Mouse (Mus musculus) lung, embryonic 15.5 days (tissue): ENCODE data around the gene Crat. TPM values are rescaled to one million over a fixed set of nuclear protein-coding genes. Genes with fewer than 3 reads are reported as not detected.

Source experiments
- ATAC-seq: fragments of 200-750 bp; cut with Nextera tagmentation; 2 replicates; pipeline ENCODE4 v1.8.0; 2017; ENCODE audit warnings: moderate number of reproducible peaks, borderline replicate concordance; ENCODE audit not compliant: low FRiP score, low TSS enrichment; ENCODE audit errors: extremely low read depth
- H3K27ac ChIP-seq: fragments of 300-500 bp; sonication (generic); 2 replicates; pipeline ENCODE4 v1.5.1; 2015; ENCODE audit warnings: moderate library complexity, mild to moderate bottlenecking, inconsistent platforms
- H3K27me3 ChIP-seq: fragments of 300-500 bp; sonication (generic); 2 replicates; pipeline ENCODE4 v1.6.1; 2015; ENCODE audit warnings: inconsistent platforms
- H3K36me3 ChIP-seq: fragments of 300-500 bp; sonication (generic); 2 replicates; pipeline ENCODE4 v1.6.1; 2015; ENCODE audit warnings: inconsistent platforms
- H3K4me1 ChIP-seq: fragments of 300-500 bp; sonication (generic); 2 replicates; pipeline ENCODE4 v1.6.1; 2015; ENCODE audit warnings: inconsistent platforms
- H3K4me2 ChIP-seq: fragments of 300-500 bp; sonication (generic); 2 replicates; pipeline ENCODE4 v1.6.1; 2015; ENCODE audit warnings: inconsistent platforms, mild to moderate bottlenecking, moderate library complexity
- H3K4me3 ChIP-seq: fragments of 300-500 bp; sonication (generic); 2 replicates; pipeline ENCODE4 v1.5.1; 2015; ENCODE audit warnings: mild to moderate bottlenecking, inconsistent platforms
- H3K9ac ChIP-seq: fragments of 300-500 bp; sonication (generic); 2 replicates; pipeline ENCODE4 v1.6.1; 2015; ENCODE audit warnings: inconsistent platforms
- H3K9me3 ChIP-seq: fragments of 300-500 bp; sonication (generic); 2 replicates; pipeline ENCODE4 v1.6.1; 2016; ENCODE audit warnings: inconsistent platforms
- WGBS: fragments of 180-500 bp; shearing (Covaris S2); methylation state at CpG from one replicate; pipeline ENCODE4 v1.1.7; 2015; 5-methylcytosine and 5-hydroxymethylcytosine counted together
- polyA plus RNA-seq: library from polyadenylated mRNA; unstranded; fragments of >200 nt; fragmentation: Nextera tagmentation; extraction: Ambion mirVana; gene quantifications from 2 replicates; pipeline ENCODE4 v1.2.1, GENCODE M21; 2015

Gene Crat
- polyA plus RNA-seq, result 32.0 and 34.1 TPM in 2 replicates

GRCm38 (mm10) chr2:30415157-30415935 lies at the start of gene Crat:
Crat (minus strand) TSS chr2:30415813.
- Histone ChIP-seq H3K4me3 (peak within 1 kb of the TSS; percentile 87), H3K4me2 (peak within 1 kb of the TSS; percentile 82), H3K36me3 (peaks cover 4% of the 10 kb centered on the region; the same call in 1 of the 2 replicates), H3K9ac (peak within 1 kb of the TSS; percentile 95), H3K27ac (peak within 1 kb of the TSS; percentile 98), H3K4me1 (peaks cover 40% of the 10 kb centered on the region), H3K27me3 (no peaks in the 10 kb centered on the region), H3K9me3 (no peaks in the 10 kb centered on the region)
- peak; percentile 93 for ATAC-seq
- WGBS, result 1% methylated on average over 58 of the region's 58 CpGs

- Histone ChIP-seq H3K4me3 (peak overlapping the region; percentile 36), H3K27ac (peak overlapping the region; percentile 95), H3K36me3 (no peaks in the 10 kb centered on the region), H3K27me3 (no peaks in the 10 kb centered on the region), H3K9me3 (no peaks in the 10 kb centered on the region), H3K9ac (peak overlapping the region; percentile 30; the same call in 1 of the 2 replicates), H3K4me2 (peak overlapping the region; percentile 65), H3K4me1 (peaks cover 40% of the 10 kb centered on the region)
- 33% methylated on average over 5 of the region's 5 CpGs for WGBS
- no peak for ATAC-seq
These were observed 48.8 kb upstream of the Crat start for GRCm38 (mm10) chr2:30464411-30464810.

- ATAC-seq, result peak; percentile 87
- Histone ChIP-seq H3K27ac (peak overlapping the region; percentile 95), H3K9me3 (no peaks in the 10 kb centered on the region), H3K36me3 (no peaks in the 10 kb centered on the region), H3K4me2 (peak overlapping the region; percentile 65), H3K4me3 (peak overlapping the region; percentile 36), H3K27me3 (no peaks in the 10 kb centered on the region), H3K9ac (peak overlapping the region; percentile 30; the same call in 1 of the 2 replicates), H3K4me1 (peaks cover 40% of the 10 kb centered on the region)
- WGBS, result 2% methylated on average over 9 of the region's 9 CpGs
These were observed 48.3 kb upstream of the Crat start for GRCm38 (mm10) chr2:30463904-30464330.

- peak; percentile 59 for ATAC-seq
These were observed 47.7 kb upstream of the Crat start for GRCm38 (mm10) chr2:30463341-30463761.

DNA sequence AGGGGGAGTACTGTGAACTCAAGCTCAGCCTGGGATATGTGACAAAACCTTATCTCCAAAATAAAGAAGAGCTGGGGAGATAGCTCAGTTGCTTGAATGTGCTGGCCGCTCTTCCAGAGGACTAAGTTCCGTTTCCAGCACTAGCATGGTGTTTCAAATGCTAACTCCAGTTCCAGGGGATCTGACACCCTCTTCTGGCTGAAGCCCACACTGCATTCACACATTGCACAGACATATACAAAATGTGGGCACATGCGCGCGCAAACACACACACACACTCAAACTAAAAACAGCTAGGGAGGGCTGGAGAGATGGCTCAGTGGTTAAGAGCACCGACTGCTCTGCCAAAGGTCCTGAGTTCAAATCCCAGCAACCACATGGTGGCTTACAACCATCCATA lies 43.6 kb upstream of the Crat start:
- Histone ChIP-seq H3K9ac (no peak overlapping the region), H3K27me3 (no peaks in the 10 kb centered on the region), H3K4me3 (no peak overlapping the region), H3K9me3 (no peaks in the 10 kb centered on the region), H3K4me1 (peaks cover 27% of the 10 kb centered on the region), H3K36me3 (0 out of 2 replicates have a peak, but pooled peaks cover 5% of the 10 kb centered on the region), H3K4me2 (no peak overlapping the region), H3K27ac (no peak overlapping the region)
- 86% methylated on average over 6 of the region's 6 CpGs for WGBS
- no peak for ATAC-seq

More at GRCm38 (mm10) chr2:30463341-30463761, 47.7 kb upstream of the Crat start:
- H3K4me3 ChIP-seq, result peak overlapping the region; percentile 36
- H3K9me3 ChIP-seq, result no peaks in the 10 kb centered on the region
- peaks cover 41% of the 10 kb centered on the region for H3K4me1 ChIP-seq
- H3K27ac ChIP-seq, result peak overlapping the region; percentile 95
- H3K27me3 ChIP-seq, result no peaks in the 10 kb centered on the region
- peak overlapping the region; percentile 65 for H3K4me2 ChIP-seq
- H3K9ac ChIP-seq, result peak overlapping the region; percentile 30
- H3K36me3 ChIP-seq, result no peaks in the 10 kb centered on the region
- 6% methylated on average over 5 of the region's 5 CpGs for WGBS

- 60% methylated on average over 6 of the region's 6 CpGs for WGBS
- no peak for ATAC-seq
- peak overlapping the region; percentile 38; the same call in 1 of the 2 replicates for H3K27ac ChIP-seq
- no peaks in the 10 kb centered on the region for H3K27me3 ChIP-seq
- H3K9ac ChIP-seq, result no peak overlapping the region
- no peak overlapping the region for H3K4me2 ChIP-seq
- H3K9me3 ChIP-seq, result no peaks in the 10 kb centered on the region
- no peak overlapping the region for H3K4me3 ChIP-seq
- H3K4me1 ChIP-seq, result peaks cover 26% of the 10 kb centered on the region
- 0 out of 2 replicates have a peak, but pooled peaks cover 5% of the 10 kb centered on the region for H3K36me3 ChIP-seq
These were observed 42.7 kb upstream of the Crat start for GRCm38 (mm10) chr2:30458349-30458748.

GRCm38 (mm10) chr2:30456104-30456980 lies 40.7 kb upstream of the Crat start:
- H3K27ac ChIP-seq, result no peak overlapping the region
- WGBS, result 54% methylated on average over 13 of the region's 13 CpGs
- H3K9ac ChIP-seq, result no peak overlapping the region
- H3K9me3 ChIP-seq, result no peaks in the 10 kb centered on the region
- no peaks in the 10 kb centered on the region for H3K27me3 ChIP-seq
- 0 out of 2 replicates have a peak, but pooled peaks cover 10% of the 10 kb centered on the region for H3K36me3 ChIP-seq
- no peak overlapping the region for H3K4me2 ChIP-seq
- no peak overlapping the region for H3K4me3 ChIP-seq
- H3K4me1 ChIP-seq, result peaks cover 25% of the 10 kb centered on the region; the same call in 1 of the 2 replicates
- ATAC-seq, result no peak

- H3K27ac ChIP-seq, result no peak overlapping the region
- 0 out of 2 replicates have a peak, but pooled peaks cover 21% of the 10 kb centered on the region for H3K4me1 ChIP-seq
- no peak overlapping the region for H3K4me3 ChIP-seq
- H3K9ac ChIP-seq, result no peak overlapping the region
- no peaks in the 10 kb centered on the region for H3K9me3 ChIP-seq
- peaks cover 22% of the 10 kb centered on the region for H3K36me3 ChIP-seq
- WGBS, result 75% methylated on average over 5 of the region's 5 CpGs
- H3K27me3 ChIP-seq, result no peaks in the 10 kb centered on the region
- no peak overlapping the region for H3K4me2 ChIP-seq
- no peak for ATAC-seq
These were observed 39.0 kb upstream of the Crat start for GRCm38 (mm10) chr2:30454587-30454986.

DNA sequence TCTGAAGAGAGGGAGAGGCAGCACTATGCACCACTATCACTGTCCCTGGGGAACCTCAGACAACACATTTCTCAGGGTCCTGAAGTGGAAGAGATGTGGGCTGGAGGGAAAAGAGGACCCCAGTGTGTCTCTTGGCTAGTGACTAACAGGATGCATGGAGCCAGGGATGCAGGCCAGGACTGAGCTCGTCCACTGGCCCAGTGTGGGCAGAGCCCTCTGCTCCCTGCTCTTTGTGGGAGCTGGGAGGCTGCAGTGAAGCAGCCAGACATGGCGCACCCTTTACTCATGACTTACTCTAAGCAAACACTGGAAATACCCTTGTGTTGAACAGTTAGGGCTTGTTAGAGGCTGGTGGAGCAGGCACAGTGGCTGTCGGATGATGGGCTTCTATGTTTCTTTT lies 38.0 kb upstream of the Crat start:
- 63% methylated on average over 3 of the region's 3 CpGs for whole genome bisulfite sequencing
- Histone ChIP-seq H3K4me3 (no peak overlapping the region), H3K4me1 (0 out of 2 replicates have a peak, but pooled peaks cover 21% of the 10 kb centered on the region), H3K27ac (no peak overlapping the region), H3K9me3 (no peaks in the 10 kb centered on the region), H3K9ac (no peak overlapping the region), H3K36me3 (peaks cover 30% of the 10 kb centered on the region), H3K27me3 (no peaks in the 10 kb centered on the region), H3K4me2 (no peak overlapping the region)
- ATAC-seq, result no peak

GRCm38 (mm10) chr2:30451525-30451924 lies 35.9 kb upstream of the Crat start:
- H3K9me3 ChIP-seq, result no peaks in the 10 kb centered on the region
- peaks cover 50% of the 10 kb centered on the region for H3K36me3 ChIP-seq
- H3K4me1 ChIP-seq, result peaks cover 23% of the 10 kb centered on the region
- ATAC-seq, result no peak
- no peaks in the 10 kb centered on the region for H3K27me3 ChIP-seq
- no peak overlapping the region for H3K4me2 ChIP-seq
- no peak overlapping the region for H3K9ac ChIP-seq
- H3K4me3 ChIP-seq, result no peak overlapping the region
- H3K27ac ChIP-seq, result no peak overlapping the region
- WGBS, result 76% methylated on average over 3 of the region's 3 CpGs

GRCm38 (mm10) chr2:30450530-30450929 lies 34.9 kb upstream of the Crat start:
- ATAC-seq, result no peak
- 65% methylated on average over 1 of the region's 1 CpGs for WGBS
- Histone ChIP-seq H3K9ac (no peak overlapping the region), H3K4me3 (no peak overlapping the region), H3K27ac (no peak overlapping the region), H3K36me3 (peaks cover 53% of the 10 kb centered on the region), H3K4me1 (peaks cover 29% of the 10 kb centered on the region), H3K9me3 (no peaks in the 10 kb centered on the region), H3K27me3 (no peaks in the 10 kb centered on the region), H3K4me2 (no peak overlapping the region)
